Mouse (Mus musculus): ENCODE results near the gene Npc1l1. TPM values are rescaled to one million over a fixed set of nuclear protein-coding genes. Genes with fewer than 3 reads are reported as not detected.

The Npc1l1 gene
- total RNA-seq (2014; rRNA removed) (not detected in 2 replicates), polyA plus RNA-seq (2012; rRNA removed) (0.05 TPM in 1 of 2 replicates, not detected in the other)

DNA sequence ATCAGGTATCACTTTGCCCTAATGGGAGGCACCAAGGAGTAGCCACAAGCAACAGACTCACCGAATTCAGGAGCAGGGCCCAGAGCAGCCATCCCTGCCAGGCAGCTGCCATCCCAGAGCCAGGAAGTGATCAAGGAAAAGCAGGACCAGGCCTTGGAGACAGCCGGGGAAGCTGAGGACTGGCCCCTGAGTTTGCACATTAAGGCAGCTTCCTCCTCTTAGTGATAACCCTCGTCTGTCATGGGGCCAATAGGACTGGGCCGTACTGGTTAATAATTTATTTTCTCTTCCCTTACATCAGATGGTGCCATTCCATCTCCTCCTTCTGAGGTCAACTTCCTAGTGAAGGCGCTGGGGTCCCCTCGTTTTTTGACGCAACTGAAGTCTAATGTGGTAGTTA is at the start of gene Npc1l1:
Gene Npc1l1 (minus strand): TSS at position 132 of the 400 bp plus-strand sequence.
- Histone ChIP-seq H3K4me1 (ENCODE audit: control insufficient read depth, insufficient read depth, low read length) (no peaks in the 10 kb centered on the region), H3K27me3 (ENCODE audit: control insufficient read depth, insufficient read depth, low read length) (no peaks in the 10 kb centered on the region), H3K9ac (ENCODE audit: low read depth, low read length) (no peak within 1 kb of the TSS), H3K27ac (replicated peaks; ENCODE audit: insufficient read depth, low read depth, low read length) (no peak within 1 kb of the TSS), H3K79me2 (ENCODE audit: control insufficient read depth, insufficient read depth, low read length) (no peaks in the 10 kb centered on the region), H3K36me3 (ENCODE audit: control insufficient read depth, insufficient read depth, low read length) (no peaks in the 10 kb centered on the region), H3K4me3 (ENCODE audit: insufficient read depth, low read depth, low read length) (no peak within 1 kb of the TSS)
- 46% methylated on average over 7 of the region's 7 CpGs for WGBS
- TF ChIP-seq POLR2A (IDR thresholded peaks at IDR 0.05; ENCODE audit: extremely low read depth, insufficient read depth, low read length) = no peak
- no peak for TF ChIP-seq CTCF (IDR thresholded peaks at IDR 0.05; ENCODE audit: low read depth, low read length)
- DNase-seq (ENCODE audit: extremely low read depth, low read depth, low spot score) = no peak

DNA sequence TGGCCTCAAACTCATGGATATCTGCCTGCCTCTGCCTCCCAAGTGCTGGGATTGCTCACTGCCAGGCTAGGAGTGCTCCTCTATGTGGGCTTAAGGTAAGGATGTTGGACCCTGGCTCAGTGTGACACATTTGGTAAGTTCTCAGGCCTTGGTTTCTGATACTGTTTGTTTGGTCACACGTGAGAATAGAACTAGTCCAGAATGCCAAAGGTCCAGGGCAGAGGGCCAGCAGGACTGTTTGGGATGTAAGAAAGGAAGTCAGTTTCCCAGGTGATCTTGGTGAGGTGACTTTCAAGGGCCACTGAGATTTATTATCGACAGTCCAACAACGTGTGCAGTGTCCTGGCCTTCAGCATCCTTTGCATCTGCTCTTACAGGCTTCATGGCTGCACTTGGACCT is 46.5 kb upstream of the Npc1l1 start:
- Histone ChIP-seq H3K9ac (ENCODE audit: low read depth, low read length) (no peak overlapping the region), H3K4me1 (ENCODE audit: control insufficient read depth, insufficient read depth, low read length) (peaks cover 10% of the 10 kb centered on the region), H3K4me3 (ENCODE audit: insufficient read depth, low read depth, low read length) (no peak overlapping the region), H3K36me3 (ENCODE audit: control insufficient read depth, insufficient read depth, low read length) (peaks cover 2% of the 10 kb centered on the region; the same call in 1 of the 2 replicates), H3K79me2 (ENCODE audit: control insufficient read depth, insufficient read depth, low read length) (no peaks in the 10 kb centered on the region), H3K27ac (replicated peaks; ENCODE audit: insufficient read depth, low read depth, low read length) (peak overlapping the region; percentile 32; the same call in 1 of the 2 replicates), H3K27me3 (ENCODE audit: control insufficient read depth, insufficient read depth, low read length) (no peaks in the 10 kb centered on the region)
- TF ChIP-seq CTCF (IDR thresholded peaks at IDR 0.05; ENCODE audit: low read depth, low read length) (no peak), POLR2A (IDR thresholded peaks at IDR 0.05; ENCODE audit: extremely low read depth, insufficient read depth, low read length) (no peak)
- 32% methylated on average over 3 of the region's 3 CpGs for WGBS
- DNase-seq (ENCODE audit: extremely low read depth, low read depth, low spot score) = peak; percentile 95

DNA sequence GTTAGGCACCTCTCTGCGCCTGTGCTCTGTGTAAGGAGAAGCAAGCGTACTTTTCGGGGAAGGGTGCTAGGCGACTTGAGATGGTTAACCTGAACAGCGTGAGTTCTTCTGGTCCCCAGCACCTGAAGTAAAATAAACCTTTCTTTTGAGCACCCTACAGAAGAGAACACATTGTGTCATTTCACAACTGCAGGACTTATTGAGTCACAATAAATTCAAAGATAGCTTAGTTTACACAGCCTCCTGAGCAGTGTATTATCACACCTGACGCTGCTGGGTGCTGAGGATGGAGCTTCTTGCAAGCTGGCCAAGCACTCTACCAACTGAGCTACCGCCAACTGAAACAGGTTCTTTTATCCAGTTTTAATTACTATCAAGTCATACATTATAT is 45.1 kb upstream of the Npc1l1 start:
- peaks cover 4% of the 10 kb centered on the region; the same call in 1 of the 2 replicates for H3K36me3 ChIP-seq (ENCODE audit: control insufficient read depth, insufficient read depth, low read length)
- no peak overlapping the region; the same call in 1 of the 2 replicates for H3K27ac ChIP-seq (replicated peaks; ENCODE audit: insufficient read depth, low read depth, low read length)
- H3K4me1 ChIP-seq (ENCODE audit: control insufficient read depth, insufficient read depth, low read length) = peaks cover 10% of the 10 kb centered on the region
- H3K9ac ChIP-seq (ENCODE audit: low read depth, low read length) = peak overlapping the region; percentile 25; the same call in 1 of the 2 replicates
- H3K4me3 ChIP-seq (ENCODE audit: insufficient read depth, low read depth, low read length) = no peak overlapping the region
- H3K27me3 ChIP-seq (ENCODE audit: control insufficient read depth, insufficient read depth, low read length) = no peaks in the 10 kb centered on the region
- 30% methylated on average over 7 of the region's 7 CpGs for WGBS
- no peaks in the 10 kb centered on the region for H3K79me2 ChIP-seq (ENCODE audit: control insufficient read depth, insufficient read depth, low read length)
- no peak for TF ChIP-seq CTCF (IDR thresholded peaks at IDR 0.05; ENCODE audit: low read depth, low read length)
- TF ChIP-seq POLR2A (IDR thresholded peaks at IDR 0.05; ENCODE audit: extremely low read depth, insufficient read depth, low read length) = no peak
- no peak for DNase-seq (ENCODE audit: extremely low read depth, low read depth, low spot score)

GRCm38 (mm10) chr11:6274387-6275093 is 44.6 kb upstream of the Npc1l1 start, which contains the start of gene Tmed4:
Gene Tmed4 (minus strand): TSS chr11:6274870.
- Histone ChIP-seq H3K4me1 (ENCODE audit: control insufficient read depth, insufficient read depth, low read length) (peaks cover 10% of the 10 kb centered on the region), H3K79me2 (ENCODE audit: control insufficient read depth, insufficient read depth, low read length) (no peaks in the 10 kb centered on the region), H3K4me3 (ENCODE audit: insufficient read depth, low read depth, low read length) (peak within 1 kb of the TSS; percentile 73), H3K9ac (ENCODE audit: low read depth, low read length) (peak within 1 kb of the TSS; percentile 80), H3K36me3 (ENCODE audit: control insufficient read depth, insufficient read depth, low read length) (peaks cover 4% of the 10 kb centered on the region; the same call in 1 of the 2 replicates), H3K27ac (replicated peaks; ENCODE audit: insufficient read depth, low read depth, low read length) (peak within 1 kb of the TSS; percentile 25), H3K27me3 (ENCODE audit: control insufficient read depth, insufficient read depth, low read length) (no peaks in the 10 kb centered on the region)
- TF ChIP-seq CTCF (IDR thresholded peaks at IDR 0.05; ENCODE audit: low read depth, low read length) (peak; percentile 84), POLR2A (IDR thresholded peaks at IDR 0.05; ENCODE audit: extremely low read depth, insufficient read depth, low read length) (peak; percentile 93)
- WGBS = under 1% methylated on average over 39 of the region's 39 CpGs
- DNase-seq (ENCODE audit: extremely low read depth, low read depth, low spot score) = peak; percentile 91

GRCm38 (mm10) chr11:6273607-6274006 is 43.7 kb upstream of the Npc1l1 start:
- Histone ChIP-seq H3K27ac (replicated peaks; ENCODE audit: insufficient read depth, low read depth, low read length) (no peak overlapping the region; the same call in 1 of the 2 replicates), H3K27me3 (ENCODE audit: control insufficient read depth, insufficient read depth, low read length) (no peaks in the 10 kb centered on the region), H3K9ac (ENCODE audit: low read depth, low read length) (peak overlapping the region; percentile 80), H3K36me3 (ENCODE audit: control insufficient read depth, insufficient read depth, low read length) (peaks cover 4% of the 10 kb centered on the region; the same call in 1 of the 2 replicates), H3K4me3 (ENCODE audit: insufficient read depth, low read depth, low read length) (peak overlapping the region; percentile 73), H3K79me2 (ENCODE audit: control insufficient read depth, insufficient read depth, low read length) (no peaks in the 10 kb centered on the region), H3K4me1 (ENCODE audit: control insufficient read depth, insufficient read depth, low read length) (peaks cover 10% of the 10 kb centered on the region)
- WGBS = 7% methylated on average over 11 of the region's 11 CpGs
- peak; percentile 53 for DNase-seq (ENCODE audit: extremely low read depth, low read depth, low spot score)
- TF ChIP-seq POLR2A (IDR thresholded peaks at IDR 0.05; ENCODE audit: extremely low read depth, insufficient read depth, low read length) (no peak), CTCF (IDR thresholded peaks at IDR 0.05; ENCODE audit: low read depth, low read length) (no peak)

All from liver, adult 2 months (tissue).